Mouse (Mus musculus) leukemia stem cell, adult 10-12 weeks (primary cell): ENCODE data around the gene Sftpd. TPM values are rescaled to one million over a fixed set of nuclear protein-coding genes. Genes with fewer than 3 reads are reported as not detected.

ENCODE experiments used
- polyA plus RNA-seq: library from polyadenylated mRNA; stranded (reverse); fragments of >175 nt; gene quantifications from 2 replicates; pipeline ENCODE4 v1.2.3, GENCODE M21; 2012; ENCODE audit warnings: low replicate concordance

Sftpd gene
- not detected in 2 replicates for polyA plus RNA-seq

DNA sequence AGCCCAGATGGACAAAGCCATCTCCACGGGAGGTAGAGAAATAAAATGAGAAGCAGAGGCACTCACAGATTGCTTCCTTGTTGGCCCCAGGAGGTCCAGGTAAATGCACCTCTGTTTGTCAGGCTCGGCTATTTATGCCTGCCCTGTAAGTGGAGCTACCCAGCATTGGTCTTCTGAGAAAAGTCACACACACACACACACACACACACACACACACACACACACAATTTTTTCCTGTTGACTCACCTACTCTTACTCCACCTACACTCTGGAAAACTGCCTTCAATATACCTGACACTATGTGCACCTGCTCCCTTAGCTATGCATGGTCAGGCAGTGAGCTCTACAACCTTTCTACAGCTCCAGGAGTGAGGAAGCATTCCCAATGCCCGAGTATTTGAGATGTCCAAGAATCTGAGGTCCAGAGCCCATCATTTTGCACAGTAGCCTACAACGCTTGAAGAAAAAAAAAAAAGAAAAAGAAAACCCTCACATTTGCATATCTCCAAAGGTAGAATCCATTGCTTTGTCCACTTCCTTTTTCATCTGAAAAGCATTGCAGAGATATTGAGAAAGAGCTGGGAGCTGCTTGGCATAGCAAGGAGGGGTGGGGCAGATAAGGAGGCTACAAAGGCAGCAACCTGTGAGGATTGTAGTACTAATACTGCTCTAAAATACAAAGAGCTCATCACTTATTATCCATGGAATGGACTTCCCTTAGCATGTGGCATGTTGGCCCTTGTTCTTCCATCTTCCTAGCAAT, at the start of gene Sftpd:
Gene Sftpd, minus strand, starts transcription at position 91 of the 763 bp plus-strand sequence.

DNA sequence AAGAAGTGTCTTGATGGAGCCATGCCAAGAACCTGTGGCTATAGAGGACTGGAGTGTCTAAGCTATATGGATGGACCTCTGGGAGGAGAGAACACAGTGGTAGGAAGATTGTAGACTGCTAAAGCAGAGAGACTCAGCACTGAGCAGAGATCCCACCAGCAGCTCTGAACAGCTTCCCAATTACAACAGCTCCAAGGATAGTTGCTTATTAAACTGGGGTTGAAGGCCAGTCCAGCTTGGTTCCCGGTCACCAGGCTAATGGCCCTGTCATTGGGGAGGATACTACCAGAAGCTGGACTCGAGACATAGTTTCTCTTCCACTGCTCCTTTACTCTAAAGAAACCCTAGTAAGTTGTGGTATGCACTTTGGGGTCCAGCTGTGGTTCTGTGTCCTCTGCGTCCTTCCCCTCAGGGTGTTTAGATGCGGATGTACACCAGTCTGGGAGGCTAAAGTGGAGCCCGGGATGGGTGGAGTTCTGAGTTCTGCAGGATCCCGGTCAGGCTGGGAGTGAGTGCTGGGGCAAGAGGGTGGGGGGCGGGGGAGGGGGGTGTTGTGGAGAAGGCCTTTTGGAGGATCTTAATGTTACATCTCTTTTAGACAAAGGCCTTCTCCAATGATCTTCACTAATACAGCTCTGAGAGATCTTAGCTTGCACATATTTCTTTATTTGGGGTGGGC, 33.6 kb downstream of the Sftpd start, which contains the start of gene Mbl1:
Gene Mbl1, plus strand, starts transcription at position 239 of the 679 bp plus-strand sequence.

DNA sequence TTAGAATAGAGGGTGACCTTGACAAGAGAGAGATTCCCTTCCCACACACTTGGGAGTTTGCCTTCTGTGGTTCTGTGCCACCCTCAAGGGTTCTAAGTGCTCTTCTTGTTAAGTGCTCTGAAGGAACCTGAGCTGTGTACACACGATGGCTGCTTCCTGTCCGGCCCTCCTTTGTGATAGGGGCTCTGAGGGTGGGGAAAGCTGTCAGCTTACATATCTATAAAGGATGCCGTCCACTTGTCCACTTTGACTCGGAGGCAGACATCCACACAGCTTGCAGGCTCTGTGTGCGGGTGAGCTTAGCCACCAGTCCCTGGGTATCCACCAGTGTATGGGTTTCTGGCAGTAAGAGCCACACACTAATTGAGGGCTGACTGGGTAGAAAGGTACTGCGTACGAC, 53.4 kb downstream of the Sftpd start, which contains the start of gene Sftpa1:
Gene Sftpa1, plus strand, starts transcription at position 243 of the 400 bp plus-strand sequence.

Other genes starting within 250 kb of the Sftpd start
- gene Tspan14, start 218.3 kb downstream of the Sftpd start, polyA plus RNA-seq = 1.5 and 7.6 TPM in 2 replicates
- 15.4 and 34.7 TPM in 2 replicates for gene Fam213a, start 171.4 kb downstream of the Sftpd start, polyA plus RNA-seq
- not detected in 2 replicates for gene Dydc2, start 115.9 kb downstream of the Sftpd start, polyA plus RNA-seq
- not detected in 2 replicates for gene Dydc1, start 112.2 kb downstream of the Sftpd start, polyA plus RNA-seq
- not detected in 2 replicates for gene Mat1a, start 80.1 kb downstream of the Sftpd start, polyA plus RNA-seq
- not detected in 2 replicates for gene Sftpa1, start 53.4 kb downstream of the Sftpd start, polyA plus RNA-seq
- not detected in 2 replicates for gene Mbl1, start 33.7 kb downstream of the Sftpd start, polyA plus RNA-seq
- gene Gm2832, start 93.7 kb upstream of the Sftpd start, polyA plus RNA-seq = not detected in 2 replicates
- not detected in 2 replicates for gene Gm5798, start 163.5 kb upstream of the Sftpd start, polyA plus RNA-seq
- gene Gm7945, start 201.2 kb upstream of the Sftpd start, polyA plus RNA-seq = not detected in 2 replicates
- gene Gm6482, start 223.1 kb upstream of the Sftpd start, polyA plus RNA-seq = not detected in 2 replicates